Mouse (Mus musculus): Measurements from ENCODE around the gene Dlg2. TPM values are rescaled to one million over a fixed set of nuclear protein-coding genes. Genes with fewer than 3 reads are reported as not detected.

Gene Dlg2
- polyA plus RNA-seq, 1 experiment from 2014 or later, result 15.5 TPM

DNA sequence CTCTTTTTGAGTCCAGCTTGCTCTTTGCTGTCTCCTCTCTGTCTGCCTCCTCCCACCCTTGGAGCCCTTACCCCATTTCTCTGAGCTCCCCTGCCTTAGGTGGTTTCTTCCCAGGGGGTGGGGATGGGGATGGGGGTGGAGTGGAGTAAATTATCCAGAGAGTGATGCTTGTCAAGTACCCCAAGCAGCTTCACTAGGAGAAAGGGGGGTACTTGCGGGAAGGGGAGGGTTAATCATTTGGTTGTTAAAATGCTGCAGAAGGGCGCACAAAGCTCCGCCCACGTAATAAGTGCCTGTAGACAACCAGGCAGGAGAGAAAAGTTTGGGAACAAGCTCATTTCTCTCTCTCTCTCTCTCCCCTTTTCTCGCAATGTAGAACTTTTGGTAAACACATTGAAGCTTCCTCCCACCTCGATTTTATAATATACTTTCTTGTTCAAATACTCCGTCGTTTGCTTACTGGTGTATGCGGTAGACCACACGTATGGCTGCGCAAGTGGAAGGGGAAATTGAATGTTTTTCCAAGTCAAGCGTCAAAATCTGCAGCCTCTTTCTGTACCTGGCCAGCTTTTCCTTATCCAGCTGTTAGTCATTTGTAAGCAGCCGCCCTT is 410.0 kb downstream of the Dlg2 start:
- peak overlapping the region; percentile 75 for H3K4me2 ChIP-seq
- H3K9me3 ChIP-seq, result no peaks in the 10 kb centered on the region
- H3K4me3 ChIP-seq, result peak overlapping the region; percentile 41
- H3K27me3 ChIP-seq, result no peaks in the 10 kb centered on the region
- no peaks in the 10 kb centered on the region for H3K36me3 ChIP-seq
- no peak overlapping the region for H3K27ac ChIP-seq
- H3K4me1 ChIP-seq, result peaks cover 4% of the 10 kb centered on the region; the same call in 1 of the 2 replicates
- under 1% methylated on average over 13 of the region's 13 CpGs for WGBS
- H3K9ac ChIP-seq, result peak overlapping the region; percentile 64; the same call in 1 of the 2 replicates
- ATAC-seq (ENCODE audit: insufficient number of reproducible peaks, insufficient read depth, low FRiP score, low TSS enrichment, low read depth), result no peak

DNA sequence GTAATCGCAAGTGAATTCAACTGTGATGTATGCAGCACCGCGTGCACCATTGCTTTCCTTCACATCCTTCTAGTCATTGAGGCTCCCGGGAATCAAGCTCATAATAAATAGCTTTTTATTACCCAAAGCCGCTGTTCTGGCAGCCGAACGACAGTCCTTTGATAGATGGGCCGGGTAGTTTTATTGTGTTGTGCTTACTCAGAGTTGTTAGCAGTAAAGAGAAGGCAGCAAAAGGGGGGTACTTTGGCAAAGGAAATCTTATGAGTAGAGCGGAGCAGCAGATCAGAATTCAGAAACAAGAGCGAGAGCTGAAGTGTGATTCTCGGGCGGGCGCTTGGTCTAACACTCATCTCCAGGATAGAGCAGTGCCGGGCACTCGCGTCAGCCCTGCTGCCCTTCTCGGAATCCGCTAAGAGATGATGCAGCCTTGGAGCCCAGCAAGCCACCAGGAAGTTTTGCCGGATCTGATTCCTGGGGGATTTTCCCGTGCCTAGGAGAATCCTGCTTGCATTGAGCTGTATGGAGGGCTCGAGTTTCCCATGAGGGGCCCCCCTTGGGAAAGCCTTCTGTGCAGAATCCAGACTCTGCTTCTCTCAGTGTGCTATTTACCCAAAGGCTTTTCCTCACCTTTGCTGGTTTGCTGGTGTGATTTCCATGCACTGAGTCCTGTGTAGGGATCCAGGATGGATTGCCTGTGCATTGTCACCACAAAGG is 410.7 kb downstream of the Dlg2 start:
- Histone ChIP-seq H3K9ac (peak overlapping the region; percentile 64), H3K27ac (no peak overlapping the region), H3K36me3 (no peaks in the 10 kb centered on the region), H3K9me3 (no peaks in the 10 kb centered on the region), H3K4me1 (peaks cover 4% of the 10 kb centered on the region; the same call in 1 of the 2 replicates), H3K27me3 (no peaks in the 10 kb centered on the region), H3K4me2 (peak overlapping the region; percentile 75), H3K4me3 (peak overlapping the region; percentile 41)
- under 1% methylated on average over 21 of the region's 21 CpGs for WGBS
- ATAC-seq (ENCODE audit: insufficient number of reproducible peaks, insufficient read depth, low FRiP score, low TSS enrichment, low read depth), result no peak; the same call in 1 of the 2 replicates

- Histone ChIP-seq H3K9ac (no peak overlapping the region), H3K4me2 (no peak overlapping the region), H3K36me3 (no peaks in the 10 kb centered on the region), H3K9me3 (no peaks in the 10 kb centered on the region), H3K27me3 (no peaks in the 10 kb centered on the region), H3K27ac (no peak overlapping the region), H3K4me1 (no peaks in the 10 kb centered on the region), H3K4me3 (no peak overlapping the region)
- ATAC-seq (ENCODE audit: insufficient number of reproducible peaks, insufficient read depth, low FRiP score, low TSS enrichment, low read depth), result no peak
- 76% methylated on average over 4 of the region's 4 CpGs for WGBS
Observed at GRCm38 (mm10) chr7:90927441-90927840, 451.0 kb downstream of the Dlg2 start.

GRCm38 (mm10) chr7:90940726-90941125 is 464.3 kb downstream of the Dlg2 start:
- no peaks in the 10 kb centered on the region for H3K4me1 ChIP-seq
- WGBS, result 78% methylated on average over 5 of the region's 5 CpGs

DNA sequence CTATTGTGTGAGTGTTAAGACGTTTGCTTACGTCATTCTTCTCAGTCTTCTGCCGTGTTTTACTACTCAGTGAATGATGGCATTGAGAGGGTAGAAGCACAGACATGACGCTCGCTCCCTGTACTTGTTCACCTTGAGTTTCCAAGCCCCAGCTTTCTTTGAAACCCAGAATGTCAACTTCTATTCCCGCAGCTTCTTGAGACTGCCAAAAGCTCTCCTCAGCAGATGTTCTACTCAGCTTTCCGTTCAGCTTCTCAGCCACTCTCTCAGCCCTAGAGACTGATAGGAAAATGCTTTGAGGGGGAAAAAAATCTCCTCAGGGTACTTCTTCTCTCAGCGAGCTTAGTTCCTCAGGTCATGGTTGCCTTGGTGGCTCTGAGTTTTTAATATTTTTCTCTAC is 470.6 kb downstream of the Dlg2 start:
- Histone ChIP-seq H3K9me3 (no peaks in the 10 kb centered on the region), H3K27me3 (no peaks in the 10 kb centered on the region), H3K9ac (no peak overlapping the region), H3K4me1 (no peaks in the 10 kb centered on the region), H3K36me3 (no peaks in the 10 kb centered on the region), H3K4me2 (no peak overlapping the region), H3K27ac (no peak overlapping the region), H3K4me3 (no peak overlapping the region)
- WGBS, result 84% methylated on average over 8 of the region's 8 CpGs
- ATAC-seq (ENCODE audit: insufficient number of reproducible peaks, insufficient read depth, low FRiP score, low TSS enrichment, low read depth), result no peak

More at GRCm38 (mm10) chr7:90940726-90941125, 464.3 kb downstream of the Dlg2 start:
- H3K9me3 ChIP-seq, result no peaks in the 10 kb centered on the region
- no peak overlapping the region for H3K4me3 ChIP-seq
- no peaks in the 10 kb centered on the region for H3K36me3 ChIP-seq
- H3K9ac ChIP-seq, result no peak overlapping the region
- H3K4me2 ChIP-seq, result no peak overlapping the region
- H3K27me3 ChIP-seq, result no peaks in the 10 kb centered on the region
- no peak for ATAC-seq (ENCODE audit: insufficient number of reproducible peaks, insufficient read depth, low FRiP score, low TSS enrichment, low read depth)
- H3K27ac ChIP-seq, result no peak overlapping the region

- Histone ChIP-seq H3K36me3 (no peaks in the 10 kb centered on the region), H3K4me3 (no peak overlapping the region), H3K27me3 (no peaks in the 10 kb centered on the region), H3K4me1 (no peaks in the 10 kb centered on the region), H3K9me3 (no peaks in the 10 kb centered on the region), H3K4me2 (no peak overlapping the region), H3K9ac (no peak overlapping the region), H3K27ac (no peak overlapping the region)
- no peak for ATAC-seq (ENCODE audit: insufficient number of reproducible peaks, insufficient read depth, low FRiP score, low TSS enrichment, low read depth)
- WGBS, result 93% methylated on average over 5 of the region's 5 CpGs
Observed at GRCm38 (mm10) chr7:90949212-90949611, 472.7 kb downstream of the Dlg2 start.

DNA sequence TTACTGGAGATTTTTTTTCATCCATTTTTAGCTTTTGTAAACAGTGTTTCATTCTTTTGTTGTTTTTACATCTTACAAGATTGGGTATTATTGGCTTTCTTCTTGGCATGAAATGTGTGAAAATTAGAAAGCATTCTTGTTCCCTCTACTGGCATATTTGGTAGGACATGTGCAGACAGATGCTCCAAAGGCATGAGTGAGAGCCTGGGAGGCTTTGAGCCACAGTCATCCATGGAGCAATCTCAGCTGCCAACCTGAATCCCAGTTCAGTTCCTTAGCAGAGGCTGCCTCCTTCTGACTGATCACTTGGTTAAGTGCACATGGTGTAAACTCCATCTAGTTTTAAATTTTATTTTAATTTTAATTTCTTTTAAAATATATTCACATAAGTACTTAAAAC is 500.8 kb downstream of the Dlg2 start:
- Histone ChIP-seq H3K4me3 (no peak overlapping the region), H3K27me3 (no peaks in the 10 kb centered on the region), H3K4me2 (no peak overlapping the region), H3K36me3 (no peaks in the 10 kb centered on the region), H3K27ac (no peak overlapping the region), H3K4me1 (no peaks in the 10 kb centered on the region), H3K9me3 (no peaks in the 10 kb centered on the region), H3K9ac (no peak overlapping the region)
- no peak for ATAC-seq (ENCODE audit: insufficient number of reproducible peaks, insufficient read depth, low FRiP score, low TSS enrichment, low read depth)

GRCm38 (mm10) chr7:90982069-90982468 is 505.6 kb downstream of the Dlg2 start:
- Histone ChIP-seq H3K4me3 (no peak overlapping the region), H3K9me3 (no peaks in the 10 kb centered on the region), H3K36me3 (no peaks in the 10 kb centered on the region), H3K27ac (no peak overlapping the region), H3K27me3 (no peaks in the 10 kb centered on the region), H3K9ac (no peak overlapping the region), H3K4me1 (no peaks in the 10 kb centered on the region), H3K4me2 (no peak overlapping the region)
- no peak for ATAC-seq (ENCODE audit: insufficient number of reproducible peaks, insufficient read depth, low FRiP score, low TSS enrichment, low read depth)

- no peaks in the 10 kb centered on the region for H3K4me1 ChIP-seq
- no peak overlapping the region for H3K4me3 ChIP-seq
- no peaks in the 10 kb centered on the region for H3K36me3 ChIP-seq
- H3K27ac ChIP-seq, result no peak overlapping the region
- no peak overlapping the region for H3K4me2 ChIP-seq
- no peak overlapping the region for H3K9ac ChIP-seq
- ATAC-seq (ENCODE audit: insufficient number of reproducible peaks, insufficient read depth, low FRiP score, low TSS enrichment, low read depth), result no peak
- no peaks in the 10 kb centered on the region for H3K9me3 ChIP-seq
- no peaks in the 10 kb centered on the region for H3K27me3 ChIP-seq
- 74% methylated on average over 2 of the region's 2 CpGs for WGBS
Observed at GRCm38 (mm10) chr7:91010655-91011054, 534.2 kb downstream of the Dlg2 start.

DNA sequence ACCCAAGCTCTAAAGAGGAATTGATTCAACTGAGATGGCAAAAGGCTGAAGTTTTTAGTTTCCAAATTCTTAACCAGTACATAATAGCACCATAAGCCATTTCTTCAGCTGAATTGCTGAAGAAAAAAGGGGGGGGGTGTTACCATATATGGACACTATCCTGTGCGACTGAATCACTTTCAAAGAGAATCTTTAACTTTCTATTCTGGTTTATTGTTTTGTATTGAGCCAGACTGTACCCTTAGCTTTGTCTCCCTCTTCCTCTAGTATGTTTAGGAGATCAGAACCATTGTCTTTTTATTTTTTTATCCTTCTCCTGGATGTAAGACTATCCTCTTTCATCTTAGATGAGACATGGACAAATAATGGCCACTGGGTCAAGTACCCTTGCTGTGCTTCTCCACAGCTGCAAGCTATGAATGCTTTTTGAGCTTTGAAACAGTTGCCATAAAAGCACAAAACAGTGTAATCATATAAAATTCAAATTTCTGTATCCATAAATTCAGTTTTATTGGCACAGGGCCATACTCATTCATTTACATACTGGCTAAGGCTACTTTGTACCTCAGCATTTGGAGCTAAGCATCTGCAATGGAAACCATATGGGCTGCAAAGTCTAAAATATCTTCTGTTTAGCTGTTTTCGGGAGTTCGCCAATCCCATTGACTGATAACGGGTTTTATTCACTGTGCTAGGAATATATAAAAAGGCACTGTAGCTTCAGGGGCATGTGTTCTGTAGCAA is 568.7 kb downstream of the Dlg2 start:
- Histone ChIP-seq H3K4me2 (no peak overlapping the region), H3K4me3 (no peak overlapping the region), H3K36me3 (no peaks in the 10 kb centered on the region), H3K9me3 (no peaks in the 10 kb centered on the region), H3K27me3 (no peaks in the 10 kb centered on the region), H3K27ac (no peak overlapping the region), H3K4me1 (peaks cover 6% of the 10 kb centered on the region), H3K9ac (no peak overlapping the region)
- no peak for ATAC-seq (ENCODE audit: insufficient number of reproducible peaks, insufficient read depth, low FRiP score, low TSS enrichment, low read depth)
- WGBS, result 44% methylated on average over 4 of the region's 4 CpGs

DNA sequence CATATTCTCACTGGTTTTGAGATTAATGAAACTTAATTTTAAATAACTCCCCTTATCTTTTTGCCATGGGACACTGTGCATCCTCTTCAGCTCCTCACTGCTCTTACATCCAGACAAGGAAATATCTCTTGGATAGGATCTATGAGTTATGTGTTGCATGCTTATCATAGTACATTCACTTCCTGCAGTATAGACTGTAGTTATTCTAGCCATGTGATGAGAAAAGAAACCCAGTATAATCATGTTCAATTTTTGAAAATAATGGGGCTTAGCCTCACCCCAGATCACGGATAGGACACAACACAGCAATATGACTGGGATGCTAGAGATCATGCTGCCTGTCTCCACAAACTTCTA is 569.2 kb downstream of the Dlg2 start:
- Histone ChIP-seq H3K27me3 (no peaks in the 10 kb centered on the region), H3K36me3 (no peaks in the 10 kb centered on the region), H3K27ac (no peak overlapping the region), H3K9me3 (no peaks in the 10 kb centered on the region), H3K4me3 (no peak overlapping the region), H3K9ac (no peak overlapping the region), H3K4me1 (peaks cover 6% of the 10 kb centered on the region), H3K4me2 (no peak overlapping the region)
- WGBS, result 78% methylated on average over 1 of the region's 1 CpGs
- no peak for ATAC-seq (ENCODE audit: insufficient number of reproducible peaks, insufficient read depth, low FRiP score, low TSS enrichment, low read depth)

Data from embryonic facial prominence, embryonic 13.5 days (tissue).